Mouse (Mus musculus) forebrain, embryonic 11.5 days (tissue): ENCODE measurements around the gene H60b. TPM values are rescaled to one million over a fixed set of nuclear protein-coding genes. Genes with fewer than 3 reads are reported as not detected.

Experiments used
- ATAC-seq: fragments of 200-750 bp; cut with Nextera tagmentation; replicated peaks from 2 replicates; pipeline ENCODE4 v1.8.0; 2017; ENCODE audit warnings: moderate TSS enrichment; ENCODE audit not compliant: low FRiP score
- DNase-seq: peaks from one replicate; pipeline ENCODE4 v3.0.0-alpha.2; 2017; ENCODE audit warnings: low spot score
- H3K27ac ChIP-seq: fragments of 300-500 bp; sonication (generic); 2 replicates; pipeline ENCODE4 v1.5.1; 2014; ENCODE audit warnings: low read depth, low read length
- H3K27me3 ChIP-seq: fragments of 300-500 bp; sonication (generic); 2 replicates; pipeline ENCODE4 v1.6.1; 2014; ENCODE audit warnings: mild to moderate bottlenecking, low read length, mixed read lengths; ENCODE audit not compliant: control insufficient read depth, insufficient read depth
- H3K36me3 ChIP-seq: fragments of 300-500 bp; sonication (generic); 2 replicates; pipeline ENCODE4 v1.6.1; 2014; ENCODE audit warnings: mild to moderate bottlenecking, low read length, moderate library complexity, mixed read lengths; ENCODE audit not compliant: control insufficient read depth, insufficient read depth
- H3K4me1 ChIP-seq: fragments of 300-500 bp; sonication (generic); replicated peaks from 2 replicates; pipeline ENCODE4 v1.6.1; 2014; ENCODE audit warnings: low read length, mixed read lengths; ENCODE audit not compliant: control insufficient read depth, insufficient read depth
- H3K4me2 ChIP-seq: fragments of 300-500 bp; sonication (generic); 2 replicates; pipeline ENCODE4 v1.6.1; 2014; ENCODE audit warnings: low read depth, mild to moderate bottlenecking, low read length, moderate library complexity, mixed read lengths; ENCODE audit not compliant: severe bottlenecking
- H3K4me3 ChIP-seq: fragments of 300-500 bp; sonication (generic); 2 replicates; pipeline ENCODE4 v1.5.1; 2014; ENCODE audit warnings: low read depth, low read length
- H3K9ac ChIP-seq: fragments of 300-500 bp; sonication (generic); 2 replicates; pipeline ENCODE4 v1.6.1; 2014; ENCODE audit warnings: low read length
- H3K9me3 ChIP-seq: fragments of 300-500 bp; sonication (generic); 2 replicates; pipeline ENCODE4 v1.6.1; 2016; ENCODE audit warnings: low read length, mixed read lengths; ENCODE audit not compliant: control insufficient read depth
- WGBS: fragments of 180-500 bp; shearing (Covaris S2); extraction: QIAGEN DNeasy Blood & Tissue Kit; methylation state at CpG from one replicate; pipeline ENCODE4 v1.1.7; 2014; 5-methylcytosine and 5-hydroxymethylcytosine counted together
- polyA plus RNA-seq: library from polyadenylated mRNA; unstranded; fragments of >200 nt; fragmentation: Nextera tagmentation; extraction: Ambion mirVana; gene quantifications from 2 replicates; pipeline ENCODE4 v1.2.1, GENCODE M21; 2014

The H60b gene
- polyA plus RNA-seq, 1 experiment from 2014 or later: 0.17 TPM

- WGBS: 50% methylated on average over 6 of the region's 6 CpGs
- no peak for ATAC-seq
Observed at GRCm38 (mm10) chr10:22282816-22283215, 124.4 kb downstream of the H60b start.

GRCm38 (mm10) chr10:22295676-22296075 lies 137.3 kb downstream of the H60b start:
- ATAC-seq (no peak), DNase-seq (no peak)
- WGBS: 29% methylated on average over 1 of the region's 1 CpGs

More at GRCm38 (mm10) chr10:22282816-22283215, 124.4 kb downstream of the H60b start:
- DNase-seq: no peak
- Histone ChIP-seq H3K36me3 (no peaks in the 10 kb centered on the region), H3K4me3 (no peak overlapping the region), H3K4me1 (no peaks in the 10 kb centered on the region), H3K4me2 (no peak overlapping the region), H3K9ac (no peak overlapping the region), H3K27ac (no peak overlapping the region), H3K9me3 (no peaks in the 10 kb centered on the region), H3K27me3 (no peaks in the 10 kb centered on the region)

GRCm38 (mm10) chr10:22297033-22297762 lies 138.8 kb downstream of the H60b start:
- no peaks in the 10 kb centered on the region for H3K36me3 ChIP-seq

More at GRCm38 (mm10) chr10:22295676-22296075, 137.3 kb downstream of the H60b start:
- Histone ChIP-seq H3K27me3 (no peaks in the 10 kb centered on the region), H3K4me3 (no peak overlapping the region), H3K4me1 (no peaks in the 10 kb centered on the region), H3K9me3 (no peaks in the 10 kb centered on the region), H3K4me2 (no peak overlapping the region), H3K27ac (no peak overlapping the region), H3K36me3 (no peaks in the 10 kb centered on the region), H3K9ac (no peak overlapping the region)

GRCm38 (mm10) chr10:22297766-22298461 lies 139.5 kb downstream of the H60b start:
- Histone ChIP-seq H3K36me3 (no peaks in the 10 kb centered on the region), H3K27me3 (no peaks in the 10 kb centered on the region), H3K9ac (no peak overlapping the region), H3K4me3 (no peak overlapping the region), H3K4me1 (no peaks in the 10 kb centered on the region), H3K27ac (no peak overlapping the region), H3K9me3 (no peaks in the 10 kb centered on the region), H3K4me2 (no peak overlapping the region)
- ATAC-seq (no peak), DNase-seq (no peak)
- WGBS: 71% methylated on average over 8 of the region's 8 CpGs

More at GRCm38 (mm10) chr10:22297033-22297762, 138.8 kb downstream of the H60b start:
- no peak for DNase-seq
- 84% methylated on average over 5 of the region's 5 CpGs for WGBS
- Histone ChIP-seq H3K4me1 (no peaks in the 10 kb centered on the region), H3K4me2 (no peak overlapping the region), H3K9ac (no peak overlapping the region), H3K9me3 (no peaks in the 10 kb centered on the region), H3K27ac (no peak overlapping the region), H3K4me3 (no peak overlapping the region), H3K27me3 (no peaks in the 10 kb centered on the region)
- no peak for ATAC-seq

GRCm38 (mm10) chr10:22299324-22299723 lies 140.9 kb downstream of the H60b start:
- H3K4me3 ChIP-seq: no peak overlapping the region
- H3K27ac ChIP-seq: no peak overlapping the region
- H3K9ac ChIP-seq: no peak overlapping the region
- ATAC-seq (no peak), DNase-seq (no peak)
- WGBS: 75% methylated on average over 2 of the region's 2 CpGs
- H3K36me3 ChIP-seq: no peaks in the 10 kb centered on the region
- H3K4me2 ChIP-seq: no peak overlapping the region
- no peaks in the 10 kb centered on the region for H3K9me3 ChIP-seq
- no peaks in the 10 kb centered on the region for H3K4me1 ChIP-seq
- H3K27me3 ChIP-seq: no peaks in the 10 kb centered on the region

- Histone ChIP-seq H3K4me3 (no peak overlapping the region), H3K9me3 (no peaks in the 10 kb centered on the region), H3K4me1 (no peaks in the 10 kb centered on the region), H3K27me3 (no peaks in the 10 kb centered on the region), H3K27ac (no peak overlapping the region), H3K9ac (no peak overlapping the region), H3K36me3 (no peaks in the 10 kb centered on the region), H3K4me2 (no peak overlapping the region)
- ATAC-seq: no peak
- 84% methylated on average over 1 of the region's 1 CpGs for WGBS
- no peak for DNase-seq
Observed at GRCm38 (mm10) chr10:22301641-22302040, 143.3 kb downstream of the H60b start.

GRCm38 (mm10) chr10:22302344-22303057 lies 144.1 kb downstream of the H60b start:
- 80% methylated on average over 5 of the region's 5 CpGs for WGBS

GRCm38 (mm10) chr10:22303736-22304135 lies 145.3 kb downstream of the H60b start:
- Histone ChIP-seq H3K4me1 (no peaks in the 10 kb centered on the region), H3K4me2 (no peak overlapping the region), H3K27ac (no peak overlapping the region), H3K36me3 (no peaks in the 10 kb centered on the region), H3K9ac (no peak overlapping the region), H3K27me3 (no peaks in the 10 kb centered on the region), H3K9me3 (no peaks in the 10 kb centered on the region), H3K4me3 (no peak overlapping the region)
- 92% methylated on average over 6 of the region's 6 CpGs for WGBS
- ATAC-seq (no peak), DNase-seq (no peak)

More at GRCm38 (mm10) chr10:22302344-22303057, 144.1 kb downstream of the H60b start:
- no peaks in the 10 kb centered on the region for H3K27me3 ChIP-seq
- no peaks in the 10 kb centered on the region for H3K4me1 ChIP-seq
- no peaks in the 10 kb centered on the region for H3K36me3 ChIP-seq
- H3K27ac ChIP-seq: no peak overlapping the region
- no peak for ATAC-seq
- no peaks in the 10 kb centered on the region for H3K9me3 ChIP-seq
- H3K4me3 ChIP-seq: no peak overlapping the region
- no peak overlapping the region for H3K4me2 ChIP-seq
- no peak for DNase-seq
- no peak overlapping the region for H3K9ac ChIP-seq
